Mouse (Mus musculus) ES-E14 (cell line): ENCODE results near the gene Taar8b.

Experiments used
- MAFK ChIP-seq: IDR thresholded peaks from 2 replicates; pipeline ENCODE4 v1.6.1; 2014; ENCODE audit warnings: mild to moderate bottlenecking, low read depth, low read length, inconsistent platforms; ENCODE audit not compliant: insufficient read depth
- ZC3H11A ChIP-seq: IDR thresholded peaks from 2 replicates; pipeline ENCODE4 v1.6.1; 2012; ENCODE audit warnings: low read depth, mild to moderate bottlenecking, inconsistent platforms, low read length, borderline replicate concordance
- ZNF384 ChIP-seq: IDR thresholded peaks from 2 replicates; pipeline ENCODE4 v1.6.1; 2012; ENCODE audit warnings: low read depth, low read length, inconsistent platforms

DNA sequence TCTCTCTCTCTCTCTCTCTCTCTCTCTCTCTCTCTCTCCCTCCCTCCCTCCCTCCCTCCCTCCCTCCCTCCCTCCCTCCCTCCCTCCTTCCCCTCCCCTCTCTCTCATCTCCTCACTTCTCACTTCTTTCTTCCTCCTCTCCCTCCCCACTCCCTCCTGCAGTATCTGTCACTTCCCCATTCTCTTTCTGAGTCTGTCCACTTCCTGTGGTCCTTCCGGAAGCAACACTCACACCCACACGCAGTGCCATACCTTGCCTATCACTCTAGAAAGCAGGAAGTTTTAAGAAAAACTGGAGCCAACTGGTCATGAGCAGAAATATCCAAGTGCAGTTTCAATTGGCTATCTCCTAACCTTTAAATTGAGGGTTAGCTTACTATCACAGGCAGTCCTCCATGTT is 41.0 kb upstream of the Taar8b start:
- TF ChIP-seq MAFK (no peak), ZNF384 (no peak), ZC3H11A (no peak)
